Mouse (Mus musculus) thymus, adult 2 months (tissue): ENCODE measurements around the gene Card9.

Source experiments
- CTCF ChIP-seq: fragments of 200-500 bp; IDR thresholded peaks from 2 replicates; pipeline ENCODE4 v1.5.1; 2012; ENCODE audit warnings: mild to moderate bottlenecking, control low read depth, low read length, moderate library complexity, borderline replicate concordance; ENCODE audit not compliant: control insufficient read depth, poor library complexity, insufficient read depth; ENCODE audit errors: extremely low read depth
- POLR2A ChIP-seq: fragments of 200-500 bp; IDR thresholded peaks from 2 replicates; pipeline ENCODE4 v1.6.1; 2012; ENCODE audit warnings: mild to moderate bottlenecking, low read length, control low read depth, moderate library complexity; ENCODE audit not compliant: control insufficient read depth, poor library complexity, insufficient read depth; ENCODE audit errors: extremely low read depth

DNA sequence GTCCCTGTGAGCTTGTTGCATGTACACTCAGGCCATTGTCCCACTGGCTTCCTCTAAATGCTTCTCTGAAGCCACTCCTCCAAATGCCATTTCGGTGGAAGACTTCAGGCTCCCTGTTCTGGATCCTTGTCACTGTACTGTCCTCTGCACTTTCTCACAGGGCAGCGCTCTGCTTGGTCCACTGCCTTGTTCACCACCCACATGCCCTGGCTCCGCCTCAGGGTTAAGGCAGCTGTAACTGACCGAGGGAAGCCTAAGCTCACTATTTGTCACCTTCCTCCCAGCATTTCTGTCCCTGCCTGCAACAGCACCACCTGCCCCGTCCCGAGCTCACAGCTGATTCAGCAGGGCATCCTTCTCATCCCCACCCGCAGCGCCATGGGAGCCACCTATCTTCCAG lies 42.6 kb upstream of the Card9 start:
- no peak for TF ChIP-seq CTCF
- TF ChIP-seq POLR2A = no peak
